Mouse (Mus musculus) stomach, postnatal 0 days (tissue): ENCODE data around the gene Ube2g1.

Experiments used
- CTCF ChIP-seq: IDR thresholded peaks from 2 replicates; pipeline ENCODE4 v1.5.1; 2016; ENCODE audit warnings: antibody characterized with exemption, low read depth, mild to moderate bottlenecking, moderate library complexity
- EP300 ChIP-seq: optimal IDR thresholded peaks from 2 replicates; pipeline ENCODE3; 2016; ENCODE audit warnings: antibody characterized with exemption

GRCm38 (mm10) chr11:72597780-72598179 is 9.3 kb upstream of the Ube2g1 start:
- no peak for TF ChIP-seq CTCF
- no peak for TF ChIP-seq EP300
